Mouse (Mus musculus) heart, adult 8-10 months (tissue): ENCODE measurements around the gene Ip6k2. TPM values are rescaled to one million over a fixed set of nuclear protein-coding genes. Genes with fewer than 3 reads are reported as not detected.

Experiments used
- DNase-seq: peaks from one replicate; pipeline ENCODE4 v3.0.0; 2022; ENCODE audit warnings: low spot score
- total RNA-seq, 4 experiments: library from RNA; stranded (reverse); gene quantifications; 2 replicates each; pipeline ENCODE4 v1.2.4; 2022

The Ip6k2 gene
- total RNA-seq, 4 experiments from 2014 or later: 13.7 to 24.9 (median 21.2) TPM

- DNase-seq: no peak
Measured at GRCm38 (mm10) chr9:108820077-108820476, 36.5 kb downstream of the Ip6k2 start.

- DNase-seq: no peak
Measured at GRCm38 (mm10) chr9:108824144-108824685, 40.6 kb downstream of the Ip6k2 start.

GRCm38 (mm10) chr9:108824755-108825413 is 41.3 kb downstream of the Ip6k2 start:
- DNase-seq: no peak

GRCm38 (mm10) chr9:108825820-108826699 is 42.5 kb downstream of the Ip6k2 start, which contains the start of gene Celsr3:
Celsr3 (plus strand) TSS chr9:108826320.
- DNase-seq: no peak

GRCm38 (mm10) chr9:108826700-108827340 is 43.2 kb downstream of the Ip6k2 start:
- DNase-seq: peak; percentile 69

GRCm38 (mm10) chr9:108827454-108827853 is 43.9 kb downstream of the Ip6k2 start:
- DNase-seq: no peak

- DNase-seq: no peak
Measured at GRCm38 (mm10) chr9:108827906-108828305, 44.3 kb downstream of the Ip6k2 start.

GRCm38 (mm10) chr9:108831637-108832036 is 48.0 kb downstream of the Ip6k2 start:
- DNase-seq: no peak

GRCm38 (mm10) chr9:108832390-108833108 is 49.0 kb downstream of the Ip6k2 start:
- DNase-seq: peak; percentile 80

- DNase-seq: peak; percentile 33
Measured at GRCm38 (mm10) chr9:108842989-108843388, 59.4 kb downstream of the Ip6k2 start.

GRCm38 (mm10) chr9:108845390-108845789 is 61.8 kb downstream of the Ip6k2 start:
- DNase-seq: no peak

GRCm38 (mm10) chr9:108847374-108847773 is 63.8 kb downstream of the Ip6k2 start:
- no peak for DNase-seq

GRCm38 (mm10) chr9:108848419-108848818 is 64.8 kb downstream of the Ip6k2 start:
- no peak for DNase-seq

GRCm38 (mm10) chr9:108852976-108853375 is 69.4 kb downstream of the Ip6k2 start, which contains the start of gene Slc26a6:
Slc26a6 (plus strand) TSS chr9:108853283.
- DNase-seq: peak; percentile 78

GRCm38 (mm10) chr9:108853635-108854240 is 70.1 kb downstream of the Ip6k2 start:
- peak; percentile 95 for DNase-seq

GRCm38 (mm10) chr9:108854241-108854696 is 70.7 kb downstream of the Ip6k2 start:
- DNase-seq: peak; percentile 84

- DNase-seq: no peak
Measured at GRCm38 (mm10) chr9:108855335-108855734, 71.7 kb downstream of the Ip6k2 start.
